Mouse (Mus musculus) cortical plate, adult 2 months (tissue): ENCODE data around the gene Gzf1.

Experiments used
- CTCF ChIP-seq: fragments of 200-500 bp; IDR thresholded peaks from 2 replicates; pipeline ENCODE4 v1.5.1; 2011; ENCODE audit warnings: mild to moderate bottlenecking, control low read depth, low read length; ENCODE audit not compliant: insufficient read depth; ENCODE audit errors: extremely low read depth
- POLR2A ChIP-seq: fragments of 200-500 bp; IDR thresholded peaks from 2 replicates; pipeline ENCODE4 v1.6.1; 2011; ENCODE audit warnings: mild to moderate bottlenecking, low read length, control low read depth; ENCODE audit not compliant: insufficient read depth; ENCODE audit errors: extremely low read depth

GRCm38 (mm10) chr2:148642610-148643370 lies 38.0 kb upstream of the Gzf1 start:
- no peak for TF ChIP-seq POLR2A
- TF ChIP-seq CTCF, result no peak
